Mouse (Mus musculus) erythroblast, embryonic 14.5 days (primary cell): ENCODE results near the gene Alg9.

Experiments used
- GATA1 ChIP-seq: IDR thresholded peaks from 2 replicates; pipeline ENCODE4 v1.6.1; 2012; ENCODE audit warnings: low read length, inconsistent platforms, mixed read lengths
- TAL1 ChIP-seq: IDR thresholded peaks from 3 replicates; pipeline ENCODE4 v1.6.1; 2012; ENCODE audit warnings: low read length, inconsistent platforms, mixed read lengths

- TF ChIP-seq TAL1 (no peak), GATA1 (no peak)
Observed at GRCm38 (mm10) chr9:50822216-50822615, 47.4 kb downstream of the Alg9 start.
